Mouse (Mus musculus) heart, embryonic 13.5 days (tissue): ENCODE measurements around the gene Fgfr2. TPM values are rescaled to one million over a fixed set of nuclear protein-coding genes. Genes with fewer than 3 reads are reported as not detected.

ENCODE experiments used
- ATAC-seq: fragments of 200-750 bp; cut with Nextera tagmentation; 2 replicates; pipeline ENCODE4 v1.8.0; 2017; ENCODE audit warnings: moderate TSS enrichment; ENCODE audit not compliant: insufficient number of reproducible peaks, low FRiP score, low TSS enrichment; ENCODE audit errors: extremely low read depth
- H3K27ac ChIP-seq: fragments of 300-500 bp; sonication (generic); replicated peaks from 2 replicates; pipeline ENCODE4 v1.5.1; 2015; ENCODE audit warnings: moderate library complexity, mild to moderate bottlenecking, inconsistent platforms
- H3K27me3 ChIP-seq: fragments of 300-500 bp; sonication (generic); replicated peaks from 2 replicates; pipeline ENCODE4 v1.6.1; 2015; ENCODE audit warnings: mild to moderate bottlenecking, inconsistent platforms
- H3K36me3 ChIP-seq: fragments of 300-500 bp; sonication (generic); 2 replicates; pipeline ENCODE4 v1.6.1; 2015; ENCODE audit warnings: mild to moderate bottlenecking, inconsistent platforms
- H3K4me1 ChIP-seq: fragments of 300-500 bp; sonication (generic); 2 replicates; pipeline ENCODE4 v1.6.1; 2015; ENCODE audit warnings: inconsistent platforms
- H3K4me2 ChIP-seq: fragments of 300-500 bp; sonication (generic); 2 replicates; pipeline ENCODE4 v1.6.1; 2015; ENCODE audit warnings: inconsistent platforms, mild to moderate bottlenecking, moderate library complexity
- H3K4me3 ChIP-seq: fragments of 300-500 bp; sonication (generic); 2 replicates; pipeline ENCODE4 v1.5.1; 2015; ENCODE audit warnings: moderate library complexity, mild to moderate bottlenecking, inconsistent platforms
- H3K9ac ChIP-seq: fragments of 300-500 bp; sonication (generic); 2 replicates; pipeline ENCODE4 v1.6.1; 2015; ENCODE audit warnings: inconsistent platforms, mild to moderate bottlenecking, moderate library complexity
- H3K9me3 ChIP-seq: fragments of 300-500 bp; sonication (generic); 2 replicates; pipeline ENCODE4 v1.6.1; 2016; ENCODE audit warnings: inconsistent platforms
- WGBS: fragments of 180-500 bp; shearing (Covaris S2); methylation state at CpG from one replicate; pipeline ENCODE4 v1.1.7; 2015; ENCODE audit warnings: mixed read lengths; 5-methylcytosine and 5-hydroxymethylcytosine counted together
- polyA plus RNA-seq: library from polyadenylated mRNA; unstranded; fragments of >200 nt; fragmentation: Nextera tagmentation; extraction: Ambion mirVana; gene quantifications from 2 replicates; pipeline ENCODE4 v1.2.1, GENCODE M21; 2015

Gene Fgfr2
- polyA plus RNA-seq, 1 experiment from 2014 or later = 22.5 TPM

GRCm38 (mm10) chr7:132884031-132884430 lies 239.1 kb downstream of the Fgfr2 start:
- 92% methylated on average over 7 of the region's 7 CpGs for WGBS
- ATAC-seq = no peak
- no peak overlapping the region for H3K4me2 ChIP-seq

GRCm38 (mm10) chr7:132882343-132882742 lies 240.8 kb downstream of the Fgfr2 start:
- Histone ChIP-seq H3K9me3 (no peaks in the 10 kb centered on the region), H3K27ac (no peak overlapping the region), H3K9ac (no peak overlapping the region), H3K4me2 (no peak overlapping the region), H3K4me3 (no peak overlapping the region), H3K27me3 (no peaks in the 10 kb centered on the region), H3K4me1 (peaks cover 11% of the 10 kb centered on the region; the same call in 1 of the 2 replicates), H3K36me3 (peaks cover 82% of the 10 kb centered on the region)
- ATAC-seq = no peak
- WGBS = 70% methylated on average over 2 of the region's 2 CpGs

More at GRCm38 (mm10) chr7:132884031-132884430, 239.1 kb downstream of the Fgfr2 start:
- Histone ChIP-seq H3K4me3 (no peak overlapping the region), H3K27me3 (no peaks in the 10 kb centered on the region), H3K27ac (no peak overlapping the region), H3K36me3 (peaks cover 66% of the 10 kb centered on the region), H3K4me1 (peaks cover 11% of the 10 kb centered on the region; the same call in 1 of the 2 replicates), H3K9me3 (no peaks in the 10 kb centered on the region), H3K9ac (no peak overlapping the region)

- Histone ChIP-seq H3K4me1 (peaks cover 6% of the 10 kb centered on the region; the same call in 1 of the 2 replicates), H3K4me2 (no peak overlapping the region), H3K36me3 (peaks cover 98% of the 10 kb centered on the region), H3K4me3 (no peak overlapping the region), H3K9me3 (no peaks in the 10 kb centered on the region), H3K9ac (no peak overlapping the region), H3K27ac (no peak overlapping the region), H3K27me3 (no peaks in the 10 kb centered on the region)
- ATAC-seq = no peak
- WGBS = 38% methylated on average over 1 of the region's 1 CpGs
Measured at GRCm38 (mm10) chr7:132880276-132880675, 242.9 kb downstream of the Fgfr2 start.

GRCm38 (mm10) chr7:132875391-132876086 lies 247.6 kb downstream of the Fgfr2 start:
- no peak overlapping the region for H3K4me2 ChIP-seq
- whole genome bisulfite sequencing = 92% methylated on average over 2 of the region's 2 CpGs
- H3K27me3 ChIP-seq = no peaks in the 10 kb centered on the region
- H3K4me1 ChIP-seq = no peaks in the 10 kb centered on the region
- no peak overlapping the region for H3K27ac ChIP-seq
- no peak overlapping the region for H3K4me3 ChIP-seq
- no peak for ATAC-seq
- H3K9ac ChIP-seq = no peak overlapping the region
- no peaks in the 10 kb centered on the region for H3K9me3 ChIP-seq
- peaks cover 96% of the 10 kb centered on the region for H3K36me3 ChIP-seq

GRCm38 (mm10) chr7:132873043-132873442 lies 250.1 kb downstream of the Fgfr2 start:
- Histone ChIP-seq H3K4me1 (no peaks in the 10 kb centered on the region), H3K27me3 (no peaks in the 10 kb centered on the region), H3K27ac (0 out of 2 replicates have a peak overlapping the region, but pooled peaks have one; percentile 15), H3K4me2 (no peak overlapping the region), H3K36me3 (peaks cover 96% of the 10 kb centered on the region), H3K4me3 (no peak overlapping the region), H3K9ac (no peak overlapping the region), H3K9me3 (no peaks in the 10 kb centered on the region)
- WGBS = 80% methylated on average over 2 of the region's 2 CpGs
- ATAC-seq = no peak; the same call in 1 of the 2 replicates

GRCm38 (mm10) chr7:132866316-132866715 lies 256.8 kb downstream of the Fgfr2 start:
- WGBS = 87% methylated on average over 9 of the region's 9 CpGs
- Histone ChIP-seq H3K27me3 (no peaks in the 10 kb centered on the region), H3K4me2 (no peak overlapping the region), H3K9ac (no peak overlapping the region), H3K27ac (no peak overlapping the region), H3K9me3 (no peaks in the 10 kb centered on the region), H3K4me3 (no peak overlapping the region), H3K36me3 (peaks cover 64% of the 10 kb centered on the region), H3K4me1 (no peaks in the 10 kb centered on the region)
- no peak for ATAC-seq

- Histone ChIP-seq H3K9ac (peak within 1 kb of the TSS; percentile 97), H3K27ac (peak within 1 kb of the TSS; percentile 88), H3K4me1 (peaks cover 17% of the 10 kb centered on the region), H3K9me3 (no peaks in the 10 kb centered on the region), H3K4me3 (peak within 1 kb of the TSS; percentile 88), H3K36me3 (no peaks in the 10 kb centered on the region), H3K4me2 (peak within 1 kb of the TSS; percentile 88), H3K27me3 (no peaks in the 10 kb centered on the region)
- peak; percentile 84 for ATAC-seq
- under 1% methylated on average over 53 of the region's 53 CpGs for WGBS
Measured at GRCm38 (mm10) chr7:132859042-132859958, 263.9 kb downstream of the Fgfr2 start, which contains the start of gene Abraxas2. Abraxas2 (plus strand) TSS chr7:132859225.

- Histone ChIP-seq H3K36me3 (no peaks in the 10 kb centered on the region), H3K9me3 (no peaks in the 10 kb centered on the region), H3K4me1 (peaks cover 17% of the 10 kb centered on the region), H3K4me2 (no peak overlapping the region), H3K4me3 (no peak overlapping the region), H3K27ac (no peak overlapping the region), H3K9ac (no peak overlapping the region), H3K27me3 (no peaks in the 10 kb centered on the region)
- WGBS = 55% methylated on average over 5 of the region's 5 CpGs
- ATAC-seq = no peak
Measured at GRCm38 (mm10) chr7:132858043-132858608, 265.0 kb downstream of the Fgfr2 start.

GRCm38 (mm10) chr7:132856083-132856482 lies 267.1 kb downstream of the Fgfr2 start:
- Histone ChIP-seq H3K9me3 (no peaks in the 10 kb centered on the region), H3K36me3 (no peaks in the 10 kb centered on the region), H3K4me3 (no peak overlapping the region), H3K27ac (no peak overlapping the region), H3K9ac (no peak overlapping the region), H3K4me2 (no peak overlapping the region), H3K4me1 (peaks cover 30% of the 10 kb centered on the region), H3K27me3 (no peaks in the 10 kb centered on the region)
- WGBS = 74% methylated on average over 1 of the region's 1 CpGs
- ATAC-seq = no peak

GRCm38 (mm10) chr7:132853946-132854345 lies 269.2 kb downstream of the Fgfr2 start:
- no peak for ATAC-seq
- Histone ChIP-seq H3K4me1 (peaks cover 20% of the 10 kb centered on the region), H3K36me3 (peaks cover 17% of the 10 kb centered on the region), H3K27ac (no peak overlapping the region), H3K9me3 (no peaks in the 10 kb centered on the region), H3K4me3 (no peak overlapping the region), H3K4me2 (no peak overlapping the region), H3K27me3 (no peaks in the 10 kb centered on the region), H3K9ac (no peak overlapping the region)
- WGBS = 58% methylated on average over 4 of the region's 4 CpGs

- H3K4me3 ChIP-seq = no peak overlapping the region
- peaks cover 23% of the 10 kb centered on the region for H3K36me3 ChIP-seq
- H3K27ac ChIP-seq = no peak overlapping the region
- no peak for ATAC-seq
- 83% methylated on average over 6 of the region's 6 CpGs for WGBS
- H3K27me3 ChIP-seq = no peaks in the 10 kb centered on the region
- no peak overlapping the region for H3K9ac ChIP-seq
- H3K4me1 ChIP-seq = peaks cover 15% of the 10 kb centered on the region
- H3K4me2 ChIP-seq = no peak overlapping the region
- H3K9me3 ChIP-seq = no peaks in the 10 kb centered on the region
Measured at GRCm38 (mm10) chr7:132853361-132853760, 269.8 kb downstream of the Fgfr2 start.
